Mouse (Mus musculus) ES-E14 (cell line): ENCODE measurements at regions not wholly inside any gene's neighbourhood (a gene's known extent, or its start where the extent isn't known, plus 50 kb on each side); places are given as distances from the start of the nearest gene placed in this dataset.

ENCODE experiments used
- HCFC1 ChIP-seq: IDR thresholded peaks from 2 replicates; pipeline ENCODE4 v1.6.1; 2012; ENCODE audit warnings: low read length, inconsistent platforms, borderline replicate concordance; ENCODE audit not compliant: insufficient read depth
- ZC3H11A ChIP-seq: IDR thresholded peaks from 2 replicates; pipeline ENCODE4 v1.6.1; 2012; ENCODE audit warnings: low read depth, mild to moderate bottlenecking, inconsistent platforms, low read length, borderline replicate concordance
- ZNF384 ChIP-seq: IDR thresholded peaks from 2 replicates; pipeline ENCODE4 v1.6.1; 2012; ENCODE audit warnings: low read depth, low read length, inconsistent platforms

GRCm38 (mm10) chr5:77916375-77916774, 508.5 kb upstream of the Igfbp7 start:
- TF ChIP-seq ZC3H11A (no peak), ZNF384 (no peak), HCFC1 (no peak)
